Mouse (Mus musculus) brain, embryonic 14.5 days (tissue): ENCODE results near the gene Ptprr. TPM values are rescaled to one million over a fixed set of nuclear protein-coding genes. Genes with fewer than 3 reads are reported as not detected.

Experiments
- DNase-seq: peaks from one replicate; pipeline ENCODE4 v3.0.0-alpha.2; 2011; ENCODE audit warnings: low read depth
- CTCF ChIP-seq: fragments of 200-500 bp; IDR thresholded peaks from 2 replicates; pipeline ENCODE4 v1.5.1; 2012; ENCODE audit warnings: inconsistent platforms, mild to moderate bottlenecking, moderate library complexity, borderline replicate concordance; ENCODE audit not compliant: insufficient read depth, insufficient read length; ENCODE audit errors: extremely low read depth
- POLR2A ChIP-seq: fragments of 200-500 bp; IDR thresholded peaks from 2 replicates; pipeline ENCODE4 v1.6.1; 2012; ENCODE audit warnings: mild to moderate bottlenecking, inconsistent platforms, borderline replicate concordance; ENCODE audit not compliant: poor library complexity, insufficient read depth, insufficient read length, severe bottlenecking; ENCODE audit errors: extremely low read depth
- polyA plus RNA-seq: library from polyadenylated mRNA; depleted of rRNA; stranded (reverse); fragments of >200 nt; gene quantifications from 2 replicates; pipeline ENCODE4 v1.2.3, GENCODE M21; 2012; rRNA removed

The Ptprr gene
- 5.5 and 9.2 TPM in 2 replicates for polyA plus RNA-seq

GRCm38 (mm10) chr10:116017845-116018479, at the start of gene Ptprr:
Ptprr (plus strand) TSS chr10:116018213.
- DNase-seq = peak; percentile 98
- TF ChIP-seq CTCF (peak; percentile 60), POLR2A (no peak; the same call in 1 of the 2 replicates)

GRCm38 (mm10) chr10:115976345-115976744, 41.7 kb upstream of the Ptprr start:
- TF ChIP-seq CTCF = no peak
- no peak for TF ChIP-seq POLR2A
- peak; percentile 15 for DNase-seq

GRCm38 (mm10) chr10:115978992-115979391, 39.0 kb upstream of the Ptprr start:
- DNase-seq = no peak
- TF ChIP-seq POLR2A (no peak), CTCF (no peak)

- no peak for DNase-seq
- TF ChIP-seq POLR2A = no peak
- TF ChIP-seq CTCF = no peak
Measured at GRCm38 (mm10) chr10:115980018-115980417, 38.0 kb upstream of the Ptprr start.

GRCm38 (mm10) chr10:115984308-115984707, 33.7 kb upstream of the Ptprr start:
- peak; percentile 24 for DNase-seq
- TF ChIP-seq POLR2A (no peak), CTCF (no peak)

GRCm38 (mm10) chr10:116001838-116002237, 16.2 kb upstream of the Ptprr start:
- peak; percentile 48 for DNase-seq
- no peak for TF ChIP-seq POLR2A
- TF ChIP-seq CTCF = no peak

GRCm38 (mm10) chr10:116006675-116007074, 11.3 kb upstream of the Ptprr start:
- peak; percentile 50 for DNase-seq
- no peak for TF ChIP-seq CTCF
- TF ChIP-seq POLR2A = no peak

GRCm38 (mm10) chr10:116018480-116018891, 473 bp downstream of the Ptprr start:
- no peak for TF ChIP-seq CTCF
- TF ChIP-seq POLR2A = no peak
- DNase-seq = no peak

GRCm38 (mm10) chr10:116019086-116019860, 1.3 kb downstream of the Ptprr start:
- peak; percentile 70 for DNase-seq
- TF ChIP-seq POLR2A (no peak), CTCF (no peak)

- no peak for TF ChIP-seq CTCF
- TF ChIP-seq POLR2A = no peak
- DNase-seq = peak; percentile 42
Measured at GRCm38 (mm10) chr10:116021081-116021480, 3.1 kb downstream of the Ptprr start.

- no peak for DNase-seq
- no peak for TF ChIP-seq POLR2A
- no peak for TF ChIP-seq CTCF
Measured at GRCm38 (mm10) chr10:116038150-116038549, 20.1 kb downstream of the Ptprr start.
